Mouse (Mus musculus) cerebellum, adult 2 months (tissue): ENCODE results near the gene Psme1. TPM values are rescaled to one million over a fixed set of nuclear protein-coding genes. Genes with fewer than 3 reads are reported as not detected.
A peak's percentile ranks its signal among the peaks of the same experiment; 100 is the strongest.

Source experiments
- DNase-seq, 2 experiments: peaks; one replicate each; pipeline ENCODE4 v3.0.0; 2021
- H3K27ac ChIP-seq: fragments of 200-500 bp; 2 replicates; pipeline ENCODE4 v1.5.1; 2012; ENCODE audit warnings: low read length, control low read depth, inconsistent platforms; ENCODE audit not compliant: insufficient read depth
- H3K27me3 ChIP-seq: fragments of 200-500 bp; 2 replicates; pipeline ENCODE4 v1.6.1; 2012; ENCODE audit warnings: inconsistent platforms, mild to moderate bottlenecking, low read length, moderate library complexity; ENCODE audit not compliant: control insufficient read depth, insufficient read depth
- H3K4me1 ChIP-seq: fragments of 200-500 bp; 2 replicates; pipeline ENCODE4 v1.6.1; 2011; ENCODE audit warnings: low read length; ENCODE audit not compliant: control insufficient read depth, insufficient read depth
- H3K4me3 ChIP-seq: fragments of 200-500 bp; replicated peaks from 2 replicates; pipeline ENCODE3; 2011; ENCODE audit warnings: mild to moderate bottlenecking, low read depth, low read length, control low read depth; ENCODE audit not compliant: insufficient read depth
- CTCF ChIP-seq: fragments of 200-500 bp; IDR thresholded peaks from 2 replicates; pipeline ENCODE4 v1.5.1; 2011; ENCODE audit warnings: low read depth, mild to moderate bottlenecking, control low read depth, low read length, moderate library complexity, borderline replicate concordance; ENCODE audit not compliant: insufficient read depth
- POLR2A ChIP-seq: fragments of 200-500 bp; IDR thresholded peaks from 2 replicates; pipeline ENCODE4 v1.6.1; 2011; ENCODE audit warnings: low read length, control low read depth, borderline replicate concordance; ENCODE audit not compliant: insufficient read depth
- WGBS: fragments of 180-500 bp; shearing (Covaris S2); methylation state at CpG from one replicate; pipeline ENCODE4 v1.1.7; 2018; 5-methylcytosine and 5-hydroxymethylcytosine counted together
- polyA plus RNA-seq: library from polyadenylated mRNA; depleted of rRNA; stranded (reverse); fragments of >200 nt; gene quantifications from 2 replicates; pipeline ENCODE4 v1.2.3, GENCODE M21; 2012; rRNA removed

The Psme1 gene
- polyA plus RNA-seq, 1 experiment = 40.7 TPM

GRCm38 (mm10) chr14:55628077-55628827, 50.3 kb downstream of the Psme1 start:
- H3K27ac ChIP-seq = no peak overlapping the region
- WGBS = 86% methylated on average over 27 of the region's 27 CpGs
- H3K27me3 ChIP-seq = no peaks in the 10 kb centered on the region
- no peak overlapping the region for H3K4me3 ChIP-seq
- DNase-seq = no peak
- no peak for TF ChIP-seq POLR2A
- TF ChIP-seq CTCF = no peak
- H3K4me1 ChIP-seq = no peaks in the 10 kb centered on the region

- no peak overlapping the region for H3K27ac ChIP-seq
- WGBS = 46% methylated on average over 5 of the region's 5 CpGs
- TF ChIP-seq CTCF (peak; percentile 64; the same call in 1 of the 2 replicates), POLR2A (no peak)
- DNase-seq = no peak
- H3K4me3 ChIP-seq = no peak overlapping the region
- H3K27me3 ChIP-seq = no peaks in the 10 kb centered on the region
- peaks cover 5% of the 10 kb centered on the region for H3K4me1 ChIP-seq
Observed at GRCm38 (mm10) chr14:55629312-55629711, 51.4 kb downstream of the Psme1 start.

Other genes starting within 250 kb of the Psme1 start
- 18.5 and 18.7 TPM in 2 replicates for gene Dhrs4, start 99.4 kb upstream of the Psme1 start, polyA plus RNA-seq
- gene Carmil3, start 87.5 kb upstream of the Psme1 start, polyA plus RNA-seq = 109 and 119 TPM in 2 replicates
- gene Cpne6, start 67.7 kb upstream of the Psme1 start, polyA plus RNA-seq = 39.8 and 56.8 TPM in 2 replicates
- gene Nrl, start 53.1 kb upstream of the Psme1 start, polyA plus RNA-seq = 0.33 and 0.56 TPM in 2 replicates
- gene Pck2, start 37.9 kb upstream of the Psme1 start, polyA plus RNA-seq = 44.8 and 49.3 TPM in 2 replicates
- gene Dcaf11, start 18.1 kb upstream of the Psme1 start, polyA plus RNA-seq = 115 and 127 TPM in 2 replicates
- 0.97 TPM in 2 replicates for gene A730061H03Rik, start 17.7 kb upstream of the Psme1 start, polyA plus RNA-seq
- gene Fitm1, start 2.5 kb upstream of the Psme1 start, polyA plus RNA-seq = not detected in 2 replicates
- gene Emc9, start 7.2 kb downstream of the Psme1 start, polyA plus RNA-seq = 90.9 and 92.8 TPM in 2 replicates
- 43.1 and 46.8 TPM in 2 replicates for gene Psme2, start 13.0 kb downstream of the Psme1 start, polyA plus RNA-seq
- 31.1 and 32.9 TPM in 2 replicates for gene Rnf31, start 13.6 kb downstream of the Psme1 start, polyA plus RNA-seq
- 18.4 and 20.3 TPM in 2 replicates for gene Irf9, start 25.4 kb downstream of the Psme1 start, polyA plus RNA-seq
- 71.2 and 79.1 TPM in 2 replicates for gene Rec8, start 39.9 kb downstream of the Psme1 start, polyA plus RNA-seq
- gene Ipo4, start 57.8 kb downstream of the Psme1 start, polyA plus RNA-seq = 150 and 151 TPM in 2 replicates
- gene Gm49378, start 59.8 kb downstream of the Psme1 start, polyA plus RNA-seq = 4.9 and 5.6 TPM in 2 replicates
- 35.3 and 40.1 TPM in 2 replicates for gene Tm9sf1, start 65.7 kb downstream of the Psme1 start, polyA plus RNA-seq
- 0.40 and 0.61 TPM in 2 replicates for gene Tssk4, start 72.1 kb downstream of the Psme1 start, polyA plus RNA-seq
- gene Mdp1, start 82.4 kb downstream of the Psme1 start, polyA plus RNA-seq = 44.8 and 44.9 TPM in 2 replicates
- gene Gmpr2, start 93.8 kb downstream of the Psme1 start, polyA plus RNA-seq = 29.2 and 29.6 TPM in 2 replicates
- 414 and 434 TPM in 2 replicates for gene Nedd8, start 94.0 kb downstream of the Psme1 start, polyA plus RNA-seq
- gene Tinf2, start 103.7 kb downstream of the Psme1 start, polyA plus RNA-seq = 36.0 and 38.5 TPM in 2 replicates
- gene Tgm1, start 135.8 kb downstream of the Psme1 start, polyA plus RNA-seq = 0.07 and 0.08 TPM in 2 replicates
- 64.1 and 66.8 TPM in 2 replicates for gene Rabggta, start 144.1 kb downstream of the Psme1 start, polyA plus RNA-seq
- 113 and 122 TPM in 2 replicates for gene Dhrs1, start 167.6 kb downstream of the Psme1 start, polyA plus RNA-seq
- 10.7 and 10.8 TPM in 2 replicates for gene Nop9, start 167.6 kb downstream of the Psme1 start, polyA plus RNA-seq
- gene Cideb, start 180.3 kb downstream of the Psme1 start, polyA plus RNA-seq = 10.5 and 15.2 TPM in 2 replicates
- 0.07 and 0.08 TPM in 2 replicates for gene Ltb4r2, start 183.3 kb downstream of the Psme1 start, polyA plus RNA-seq
- 0.33 and 0.36 TPM in 2 replicates for gene Ltb4r1, start 187.8 kb downstream of the Psme1 start, polyA plus RNA-seq
- 4.0 and 4.1 TPM in 2 replicates for gene Adcy4, start 206.0 kb downstream of the Psme1 start, polyA plus RNA-seq
- 0.39 and 0.60 TPM in 2 replicates for gene Ripk3, start 210.7 kb downstream of the Psme1 start, polyA plus RNA-seq
- 1.5 and 1.7 TPM in 2 replicates for gene Nfatc4, start 245.0 kb downstream of the Psme1 start, polyA plus RNA-seq